Mouse (Mus musculus) stomach, adult 2 months (tissue): ENCODE measurements around the gene Dzank1. TPM values are rescaled to one million over a fixed set of nuclear protein-coding genes. Genes with fewer than 3 reads are reported as not detected.

Experiments
- polyA plus RNA-seq: library from polyadenylated mRNA; depleted of rRNA; stranded (reverse); fragments of >200 nt; gene quantifications from 2 replicates; pipeline ENCODE4 v1.2.3, GENCODE M21; 2012; rRNA removed

Dzank1 gene
- polyA plus RNA-seq, result 0.08 and 0.18 TPM in 2 replicates

DNA sequence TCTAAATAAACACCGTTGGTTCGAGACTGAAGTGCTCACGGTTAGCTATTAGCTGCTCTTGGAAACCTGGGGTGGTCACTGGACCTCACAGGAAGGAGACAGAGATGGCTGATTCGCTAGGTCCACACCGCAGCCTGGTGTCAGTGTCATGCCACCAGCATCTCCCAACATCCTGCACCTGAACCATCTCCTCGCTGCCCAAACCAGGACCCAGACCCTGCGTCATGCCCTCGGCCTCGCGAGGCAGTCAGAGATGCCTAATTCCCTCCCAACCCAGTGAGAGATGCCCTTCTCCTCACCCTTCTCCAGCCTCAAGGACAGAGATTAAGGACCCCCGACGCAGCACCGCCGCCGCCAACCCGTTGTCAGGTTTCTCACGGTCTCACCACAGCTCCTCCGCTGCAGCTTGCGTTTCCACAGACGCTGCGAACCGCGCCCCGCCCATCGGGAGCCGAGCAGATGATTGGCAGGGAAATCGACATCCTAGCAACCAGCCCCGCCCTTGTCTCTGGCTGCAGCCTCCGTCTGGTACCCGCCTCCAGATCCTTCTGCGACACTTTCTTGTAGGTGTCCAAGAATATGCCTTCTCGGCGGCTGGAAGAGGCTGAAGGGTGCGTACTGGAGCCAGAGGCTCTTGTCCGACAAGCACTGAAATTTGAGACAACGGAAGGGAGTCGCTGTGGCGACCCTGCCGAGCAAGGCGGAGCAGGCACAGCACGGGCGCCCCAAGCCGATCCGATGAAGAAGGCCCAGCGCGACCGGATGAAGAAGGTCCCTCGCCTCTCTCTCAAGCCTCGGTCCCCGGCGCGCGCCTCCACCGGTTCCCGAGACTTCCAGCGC, at the start of gene Dzank1, which contains the start of gene Polr3f:
Gene Dzank1, minus strand, starts transcription at position 434 of the 840 bp plus-strand sequence.
Gene Polr3f, plus strand, starts transcription at position 738 of the 840 bp plus-strand sequence.

DNA sequence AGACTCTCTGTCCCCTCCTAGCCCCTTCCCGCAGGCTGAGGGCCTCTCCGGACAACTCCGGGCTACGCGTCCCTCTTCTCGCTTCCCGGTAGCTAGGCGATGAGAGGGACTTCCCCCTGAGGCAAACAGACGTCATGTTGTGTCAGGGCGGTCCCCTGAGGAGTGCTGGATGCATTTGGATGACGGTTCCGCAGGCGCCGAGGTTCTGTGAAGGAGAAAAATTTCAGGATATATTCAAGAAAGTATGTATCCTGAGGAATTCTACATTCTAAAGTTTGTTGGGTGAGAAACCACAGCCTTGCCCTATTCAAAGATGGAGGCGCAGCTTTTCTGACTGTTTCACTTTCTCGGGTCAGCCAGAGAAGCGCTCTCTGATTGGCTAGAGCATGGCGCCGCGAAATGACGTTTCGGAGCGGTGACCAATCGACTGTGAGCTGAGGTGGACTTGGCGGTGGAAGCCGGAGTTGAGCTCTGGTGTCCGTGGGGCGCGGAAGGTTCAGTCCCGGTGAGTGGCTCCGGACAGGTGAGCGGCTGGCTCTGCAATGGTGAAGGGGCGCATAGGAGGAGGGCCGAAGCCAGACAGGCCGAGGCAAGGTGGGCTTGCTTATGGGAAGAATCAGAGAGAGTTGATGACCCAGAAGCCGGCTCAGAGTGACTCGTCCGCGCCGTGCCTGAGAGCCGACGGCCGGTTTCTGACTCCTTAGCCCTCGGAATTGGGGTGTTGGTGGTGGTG, 28.8 kb upstream of the Dzank1 start, which contains the start of gene Sec23b:
Gene Sec23b, plus strand, starts transcription at position 410 of the 733 bp plus-strand sequence.

DNA sequence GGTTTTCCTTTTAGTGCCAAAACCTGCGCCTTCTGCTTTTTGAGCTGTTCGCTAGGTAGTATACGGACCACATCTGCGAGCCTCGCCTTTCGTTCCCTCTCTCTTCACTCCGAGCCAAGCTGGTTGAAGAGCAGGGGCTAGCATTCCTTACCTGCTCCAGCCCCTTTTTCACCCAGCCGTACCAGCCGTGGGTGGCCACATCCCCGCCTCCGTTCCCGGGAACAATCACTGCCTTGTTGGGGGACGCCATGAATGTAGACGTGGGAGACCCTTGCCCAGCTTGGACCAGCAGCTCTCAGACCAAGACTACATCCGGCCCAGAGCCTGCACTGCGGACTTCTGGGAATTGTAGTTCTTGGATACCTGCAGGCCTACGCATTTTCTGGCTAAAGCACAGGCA, 23.3 kb upstream of the Dzank1 start, which contains the start of gene Rbbp9:
Gene Rbbp9, minus strand, starts transcription at position 341 of the 400 bp plus-strand sequence.

Other genes with a start within 250 kb of the Dzank1 start
- 12.7 and 21.5 TPM in 2 replicates for gene Ovol2, start 195.3 kb downstream of the Dzank1 start, polyA plus RNA-seq
- gene Kat14, start 158.4 kb downstream of the Dzank1 start, polyA plus RNA-seq, result 10.4 and 14.7 TPM in 2 replicates
- gene Pet117, start 158.4 kb downstream of the Dzank1 start, polyA plus RNA-seq, result not detected in 2 replicates
- gene Polr3f, start 304 bp upstream of the Dzank1 start, polyA plus RNA-seq, result 0.31 and 1.3 TPM in 2 replicates
- 2.0 and 2.6 TPM in 2 replicates for gene Rbbp9, start 23.5 kb upstream of the Dzank1 start, polyA plus RNA-seq
- 20.6 and 21.8 TPM in 2 replicates for gene Sec23b, start 28.8 kb upstream of the Dzank1 start, polyA plus RNA-seq
- gene Smim26, start 66.6 kb upstream of the Dzank1 start, polyA plus RNA-seq, result 0.49 TPM in 1 of 2 replicates, not detected in the other
- 2.4 and 3.2 TPM in 2 replicates for gene Dtd1, start 72.5 kb upstream of the Dzank1 start, polyA plus RNA-seq